Mouse (Mus musculus): ENCODE data around the gene Tmem245. TPM values are rescaled to one million over a fixed set of nuclear protein-coding genes. Genes with fewer than 3 reads are reported as not detected.
A peak's percentile ranks its signal among the peaks of the same experiment; 100 is the strongest.

The Tmem245 gene
- polyA plus RNA-seq (2016; fragmentation: Nextera tagmentation; extraction: Ambion mirVana): 21.3 and 23.1 TPM in 2 replicates

DNA sequence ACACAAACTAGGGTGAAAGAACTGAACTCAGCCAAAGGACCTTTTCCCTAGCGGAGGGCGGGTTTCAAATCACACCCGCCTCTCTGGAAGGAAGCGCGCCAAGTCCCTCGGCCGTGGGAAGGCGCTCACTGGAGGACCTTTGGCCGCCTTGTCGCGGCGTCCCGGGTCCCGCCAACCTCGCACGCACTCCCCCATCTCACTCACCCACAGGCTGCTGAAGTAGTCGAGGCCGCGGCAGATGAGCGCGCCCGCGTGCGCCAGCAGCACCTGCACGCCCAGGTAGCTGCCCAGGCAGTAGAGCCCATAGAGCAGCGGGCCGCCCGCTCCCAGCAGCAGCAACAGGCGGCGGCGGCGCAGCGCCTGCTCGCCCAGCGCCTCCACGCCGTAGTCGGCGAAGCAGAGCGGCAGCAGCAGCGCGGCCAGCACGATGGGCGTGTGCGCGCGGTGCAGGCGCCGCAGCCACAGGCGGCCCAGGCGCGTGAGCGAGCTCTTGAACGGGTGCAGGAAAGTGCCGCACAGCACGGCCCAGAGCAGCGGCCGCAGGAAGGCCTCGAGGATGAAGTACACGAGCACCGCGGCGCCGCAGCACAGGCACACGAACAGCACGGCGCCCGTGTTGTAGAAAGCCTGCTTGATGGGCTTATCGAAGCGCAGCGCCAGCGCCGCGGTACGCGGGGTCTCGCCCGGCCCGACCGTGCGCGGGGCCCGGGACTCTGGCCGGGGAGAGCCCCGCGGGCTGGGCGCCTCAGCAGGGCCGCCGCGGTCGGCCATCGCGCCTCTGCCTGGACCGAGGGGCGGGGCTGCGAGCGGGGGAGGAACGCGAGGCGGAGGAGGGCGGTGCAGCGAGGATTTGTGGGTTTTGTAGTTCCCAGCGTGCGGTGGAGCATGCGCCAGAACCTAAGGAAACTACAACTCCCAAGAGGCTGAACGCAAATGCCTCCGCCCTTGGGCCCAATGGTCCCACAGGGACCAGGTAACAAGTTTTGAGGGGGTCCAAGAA is at the start of gene Tmem245:
Gene Tmem245, minus strand, starts transcription at position 797 of the 1,000 bp plus-strand sequence.
- no peaks in the 10 kb centered on the region for H3K9me3 ChIP-seq (replicated peaks)
- peak; percentile 95 for ATAC-seq (ENCODE audit: insufficient number of reproducible peaks, low FRiP score)
- H3K9ac ChIP-seq: peak within 1 kb of the TSS; percentile 94
- peak within 1 kb of the TSS; percentile 75 for H3K4me2 ChIP-seq
- under 1% methylated on average over 106 of the region's 107 CpGs for WGBS
- H3K4me3 ChIP-seq: peak within 1 kb of the TSS; percentile 85
- H3K27ac ChIP-seq (ENCODE audit: poor library complexity, severe bottlenecking): peak within 1 kb of the TSS; percentile 85
- H3K4me1 ChIP-seq (replicated peaks): peaks cover 36% of the 10 kb centered on the region
- H3K36me3 ChIP-seq: no peaks in the 10 kb centered on the region
- no peaks in the 10 kb centered on the region for H3K27me3 ChIP-seq (replicated peaks)

GRCm38 (mm10) chr4:56993331-56993730 is 46.1 kb upstream of the Tmem245 start:
- no peak for ATAC-seq (ENCODE audit: insufficient number of reproducible peaks, low FRiP score)
- Histone ChIP-seq H3K27ac (ENCODE audit: poor library complexity, severe bottlenecking) (no peak overlapping the region), H3K9ac (no peak overlapping the region), H3K4me2 (no peak overlapping the region), H3K27me3 (replicated peaks) (peaks cover 46% of the 10 kb centered on the region), H3K36me3 (no peaks in the 10 kb centered on the region), H3K4me1 (replicated peaks) (0 out of 2 replicates have a peak, but pooled peaks cover 3% of the 10 kb centered on the region), H3K9me3 (replicated peaks) (peaks cover 8% of the 10 kb centered on the region), H3K4me3 (no peak overlapping the region)
- WGBS: 73% methylated on average over 7 of the region's 7 CpGs

DNA sequence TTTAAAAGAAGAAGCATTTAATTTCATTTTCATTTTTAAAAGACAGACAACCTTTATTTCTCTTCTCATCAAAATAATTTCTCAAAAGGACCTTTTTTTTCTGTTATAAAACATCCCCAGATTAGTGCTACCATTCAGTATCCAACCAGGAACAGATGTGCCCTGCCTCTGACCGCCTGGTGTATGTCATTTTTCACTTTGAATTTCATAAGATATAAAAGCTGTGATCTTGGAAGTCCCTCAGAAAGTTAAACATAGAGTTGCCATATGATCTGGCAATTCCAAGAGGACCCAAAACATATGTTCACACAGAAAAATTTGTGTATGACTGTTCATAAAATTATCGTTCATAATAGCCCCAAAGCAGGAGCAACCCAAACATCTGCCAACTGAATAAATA is 44.7 kb upstream of the Tmem245 start:
- Histone ChIP-seq H3K4me3 (no peak overlapping the region), H3K27me3 (replicated peaks) (peaks cover 56% of the 10 kb centered on the region), H3K4me2 (no peak overlapping the region), H3K9me3 (replicated peaks) (peaks cover 11% of the 10 kb centered on the region), H3K4me1 (replicated peaks) (0 out of 2 replicates have a peak, but pooled peaks cover 3% of the 10 kb centered on the region), H3K36me3 (no peaks in the 10 kb centered on the region), H3K27ac (ENCODE audit: poor library complexity, severe bottlenecking) (no peak overlapping the region), H3K9ac (no peak overlapping the region)
- ATAC-seq (ENCODE audit: insufficient number of reproducible peaks, low FRiP score): no peak
- WGBS: 61% methylated on average over 2 of the region's 2 CpGs

GRCm38 (mm10) chr4:56990215-56990584 is 43.0 kb upstream of the Tmem245 start, which contains the start of gene Frrs1l:
Gene Frrs1l, minus strand, starts transcription at chr4:56990391.
- Histone ChIP-seq H3K27me3 (replicated peaks) (peaks cover 63% of the 10 kb centered on the region), H3K9me3 (replicated peaks) (peaks cover 6% of the 10 kb centered on the region), H3K36me3 (no peaks in the 10 kb centered on the region), H3K27ac (ENCODE audit: poor library complexity, severe bottlenecking) (no peak within 1 kb of the TSS), H3K4me2 (peak within 1 kb of the TSS; percentile 97), H3K4me3 (peak within 1 kb of the TSS; percentile 66), H3K4me1 (replicated peaks) (0 out of 2 replicates have a peak, but pooled peaks cover 3% of the 10 kb centered on the region), H3K9ac (peak within 1 kb of the TSS; percentile 67)
- 4% methylated on average over 44 of the region's 44 CpGs for WGBS
- no peak for ATAC-seq (ENCODE audit: insufficient number of reproducible peaks, low FRiP score)

- H3K9ac ChIP-seq: peak overlapping the region; percentile 67
- H3K27me3 ChIP-seq (replicated peaks): peaks cover 63% of the 10 kb centered on the region
- peaks cover 6% of the 10 kb centered on the region for H3K9me3 ChIP-seq (replicated peaks)
- H3K27ac ChIP-seq (ENCODE audit: poor library complexity, severe bottlenecking): no peak overlapping the region
- 4% methylated on average over 45 of the region's 45 CpGs for WGBS
- H3K36me3 ChIP-seq: no peaks in the 10 kb centered on the region
- no peak for ATAC-seq (ENCODE audit: insufficient number of reproducible peaks, low FRiP score)
- H3K4me2 ChIP-seq: peak overlapping the region; percentile 97
- H3K4me3 ChIP-seq: peak overlapping the region; percentile 66
- 0 out of 2 replicates have a peak, but pooled peaks cover 3% of the 10 kb centered on the region for H3K4me1 ChIP-seq (replicated peaks)
Observed at GRCm38 (mm10) chr4:56989431-56990214, 42.4 kb upstream of the Tmem245 start.

DNA sequence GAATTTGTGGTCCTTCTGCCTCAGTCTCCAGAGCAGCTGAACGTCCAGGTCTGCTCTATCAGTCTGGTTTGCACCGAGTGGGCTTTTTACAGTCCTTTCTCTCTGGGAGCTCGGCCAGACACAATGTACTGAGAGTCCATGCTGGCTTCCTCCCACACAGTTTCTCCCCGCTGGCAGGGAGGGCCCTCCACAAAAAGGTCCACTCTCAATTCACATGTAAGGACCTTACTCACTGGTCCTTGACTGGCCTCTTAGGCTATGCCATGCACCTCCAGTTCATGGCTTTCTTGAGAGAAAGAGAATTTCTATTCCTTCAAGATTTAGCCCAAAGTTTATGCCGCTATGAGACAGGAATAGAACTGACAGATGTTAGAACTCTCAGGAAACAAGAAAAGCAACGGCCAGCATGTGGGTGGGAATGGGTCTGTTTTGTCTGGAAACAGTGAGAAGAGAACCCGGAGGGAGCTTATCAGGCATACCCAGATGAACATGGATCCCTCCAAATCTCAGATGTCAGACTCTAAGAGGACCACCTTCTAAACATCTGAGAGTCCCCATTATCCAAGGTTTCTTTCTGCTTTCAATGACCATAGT is 18.4 kb upstream of the Tmem245 start:
- ATAC-seq (ENCODE audit: insufficient number of reproducible peaks, low FRiP score): no peak
- Histone ChIP-seq H3K9ac (no peak overlapping the region), H3K4me3 (no peak overlapping the region), H3K27me3 (replicated peaks) (no peaks in the 10 kb centered on the region), H3K9me3 (replicated peaks) (no peaks in the 10 kb centered on the region), H3K4me2 (no peak overlapping the region), H3K27ac (ENCODE audit: poor library complexity, severe bottlenecking) (no peak overlapping the region), H3K4me1 (replicated peaks) (no peaks in the 10 kb centered on the region), H3K36me3 (no peaks in the 10 kb centered on the region)
- WGBS: 52% methylated on average over 7 of the region's 7 CpGs

GRCm38 (mm10) chr4:56963687-56964086 is 16.4 kb upstream of the Tmem245 start:
- H3K4me2 ChIP-seq: no peak overlapping the region
- H3K4me3 ChIP-seq: no peak overlapping the region
- no peak overlapping the region for H3K27ac ChIP-seq (ENCODE audit: poor library complexity, severe bottlenecking)
- no peaks in the 10 kb centered on the region for H3K9me3 ChIP-seq (replicated peaks)
- ATAC-seq (ENCODE audit: insufficient number of reproducible peaks, low FRiP score): no peak
- no peak overlapping the region for H3K9ac ChIP-seq
- WGBS: 85% methylated on average over 6 of the region's 6 CpGs
- H3K4me1 ChIP-seq (replicated peaks): no peaks in the 10 kb centered on the region
- no peaks in the 10 kb centered on the region for H3K36me3 ChIP-seq
- no peaks in the 10 kb centered on the region for H3K27me3 ChIP-seq (replicated peaks)

GRCm38 (mm10) chr4:56961320-56961925 is 14.2 kb upstream of the Tmem245 start:
- no peak overlapping the region for H3K4me2 ChIP-seq
- WGBS: 69% methylated on average over 12 of the region's 12 CpGs
- no peaks in the 10 kb centered on the region for H3K36me3 ChIP-seq
- H3K9me3 ChIP-seq (replicated peaks): no peaks in the 10 kb centered on the region
- no peak for ATAC-seq (ENCODE audit: insufficient number of reproducible peaks, low FRiP score)
- no peak overlapping the region for H3K4me3 ChIP-seq
- H3K9ac ChIP-seq: no peak overlapping the region
- no peak overlapping the region for H3K27ac ChIP-seq (ENCODE audit: poor library complexity, severe bottlenecking)
- H3K27me3 ChIP-seq (replicated peaks): no peaks in the 10 kb centered on the region
- peaks cover 6% of the 10 kb centered on the region for H3K4me1 ChIP-seq (replicated peaks)

GRCm38 (mm10) chr4:56957518-56957917 is 10.3 kb upstream of the Tmem245 start:
- Histone ChIP-seq H3K9ac (no peak overlapping the region), H3K4me1 (replicated peaks) (peaks cover 10% of the 10 kb centered on the region), H3K4me3 (no peak overlapping the region), H3K36me3 (no peaks in the 10 kb centered on the region), H3K9me3 (replicated peaks) (no peaks in the 10 kb centered on the region), H3K4me2 (0 out of 2 replicates have a peak overlapping the region, but pooled peaks have one; percentile 13), H3K27ac (ENCODE audit: poor library complexity, severe bottlenecking) (no peak overlapping the region), H3K27me3 (replicated peaks) (no peaks in the 10 kb centered on the region)
- WGBS: 36% methylated on average over 9 of the region's 9 CpGs
- ATAC-seq (ENCODE audit: insufficient number of reproducible peaks, low FRiP score): no peak

GRCm38 (mm10) chr4:56953235-56953634 is 6.0 kb upstream of the Tmem245 start:
- Histone ChIP-seq H3K27me3 (replicated peaks) (no peaks in the 10 kb centered on the region), H3K4me2 (no peak overlapping the region), H3K9me3 (replicated peaks) (no peaks in the 10 kb centered on the region), H3K4me3 (no peak overlapping the region), H3K27ac (ENCODE audit: poor library complexity, severe bottlenecking) (no peak overlapping the region), H3K4me1 (replicated peaks) (peaks cover 10% of the 10 kb centered on the region), H3K36me3 (no peaks in the 10 kb centered on the region), H3K9ac (no peak overlapping the region)
- WGBS: 58% methylated on average over 6 of the region's 6 CpGs
- ATAC-seq (ENCODE audit: insufficient number of reproducible peaks, low FRiP score): no peak

Data from heart, embryonic 12.5 days (tissue).